Mouse (Mus musculus): ENCODE data around the gene Polr2b.

DNA sequence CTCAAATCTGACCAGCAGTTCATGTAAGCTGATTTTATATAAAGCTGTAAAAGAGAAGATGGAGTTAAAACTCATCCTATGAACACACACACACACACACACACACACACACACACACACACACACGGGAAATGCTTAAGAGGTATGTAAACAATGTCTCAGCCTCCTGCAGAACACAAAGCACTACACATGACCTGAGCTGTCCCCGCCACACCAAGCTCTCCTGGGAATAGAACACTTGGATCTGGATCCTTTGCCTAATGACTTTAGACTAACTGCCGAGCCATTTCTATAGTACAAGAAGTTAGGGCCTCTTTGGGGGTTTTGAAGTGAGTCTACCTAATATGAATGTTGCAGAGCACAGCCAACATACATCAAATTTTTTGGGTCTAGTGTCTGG lies 52.2 kb downstream of the Polr2b start:
- no peak for TF ChIP-seq CTCF (IDR thresholded peaks at IDR 0.05; ENCODE audit: low read depth, low read length)
- no peak for TF ChIP-seq POLR2A (IDR thresholded peaks at IDR 0.05; ENCODE audit: borderline replicate concordance, low read depth, low read length)

All from bone marrow macrophage, adult 2 months (primary cell).